Mouse (Mus musculus) ES-E14 (cell line): ENCODE results near the gene Antxrl.

Experiments used
- HCFC1 ChIP-seq: IDR thresholded peaks from 2 replicates; pipeline ENCODE4 v1.6.1; 2012; ENCODE audit warnings: low read length, inconsistent platforms, borderline replicate concordance; ENCODE audit not compliant: insufficient read depth
- MAFK ChIP-seq: IDR thresholded peaks from 2 replicates; pipeline ENCODE4 v1.6.1; 2014; ENCODE audit warnings: mild to moderate bottlenecking, low read depth, low read length, inconsistent platforms; ENCODE audit not compliant: insufficient read depth
- ZC3H11A ChIP-seq: IDR thresholded peaks from 2 replicates; pipeline ENCODE4 v1.6.1; 2012; ENCODE audit warnings: low read depth, mild to moderate bottlenecking, inconsistent platforms, low read length, borderline replicate concordance
- ZNF384 ChIP-seq: IDR thresholded peaks from 2 replicates; pipeline ENCODE4 v1.6.1; 2012; ENCODE audit warnings: low read depth, low read length, inconsistent platforms

DNA sequence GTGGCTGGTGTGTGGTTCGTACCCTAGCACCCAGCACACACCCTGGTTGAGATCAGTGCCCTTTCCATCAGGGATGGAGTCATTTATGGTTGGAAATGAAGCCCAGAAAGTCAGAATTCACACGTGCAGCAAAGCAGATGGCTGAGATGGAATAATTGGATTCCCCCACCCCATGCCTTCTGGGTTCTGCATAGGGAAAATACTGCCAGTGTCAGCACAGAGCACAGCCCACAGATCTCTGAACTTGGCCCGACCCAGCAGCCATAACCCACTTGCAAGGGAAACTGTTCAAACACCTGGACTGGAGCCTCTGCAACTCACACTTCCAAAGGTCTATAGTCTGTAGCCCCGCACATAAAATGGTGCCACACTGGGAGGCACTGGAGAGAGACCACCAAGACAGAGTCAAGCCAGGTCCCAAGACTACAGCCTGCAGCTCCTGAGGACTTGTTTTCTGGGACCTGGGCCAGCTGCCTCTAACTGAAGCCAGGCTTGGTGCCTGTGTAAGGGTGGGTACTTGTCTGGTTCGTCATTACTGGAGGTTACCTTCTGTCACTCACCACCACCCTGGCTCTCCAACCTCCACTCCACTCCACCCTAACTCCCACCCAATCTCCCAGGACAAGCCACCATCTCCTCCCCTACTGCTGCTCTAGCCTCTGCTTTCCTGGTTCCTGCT is 2.3 kb upstream of the Antxrl start:
- TF ChIP-seq ZNF384 (no peak), MAFK (no peak), HCFC1 (no peak), ZC3H11A (no peak)
